Mouse (Mus musculus): ENCODE data around the gene Tas2r126.

DNA sequence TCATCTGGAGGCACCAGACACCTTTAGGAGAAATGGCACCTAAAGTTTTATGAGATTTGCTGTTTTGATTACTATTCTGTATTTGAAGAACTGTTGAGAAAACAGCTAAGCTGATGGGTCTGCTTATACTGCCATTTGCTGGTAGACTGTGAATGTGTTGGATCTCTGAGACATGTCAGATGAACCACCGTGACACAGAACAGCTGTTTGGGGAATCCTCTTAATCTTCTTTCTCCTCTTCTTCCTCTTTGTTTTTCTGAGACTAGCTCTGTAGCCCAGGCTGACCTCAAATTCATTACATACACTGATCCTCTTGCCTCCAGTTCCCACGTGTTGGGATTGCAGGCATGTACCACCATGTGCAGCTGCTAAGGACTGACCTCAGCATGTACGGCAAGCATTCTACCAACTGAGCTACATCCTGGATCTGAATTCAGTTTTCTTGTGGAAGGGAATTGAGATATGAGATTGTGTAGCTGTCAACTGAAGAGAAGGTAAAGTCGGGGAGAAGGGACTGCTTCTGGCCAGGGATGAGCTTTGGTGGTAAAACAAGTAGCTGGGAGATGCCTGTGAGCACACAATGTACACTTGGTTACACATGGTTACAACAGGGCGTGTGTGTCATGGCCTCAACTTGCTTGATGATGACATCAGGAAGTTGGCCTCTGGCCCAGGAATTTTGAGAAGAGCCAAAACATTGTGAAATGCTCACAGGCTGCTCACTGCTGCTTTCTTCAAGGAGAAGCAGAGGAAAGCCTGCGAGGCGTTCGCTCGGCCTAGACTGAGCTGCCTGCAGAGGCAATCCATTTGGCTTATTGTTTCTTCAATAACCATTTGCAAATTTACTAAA is 38.1 kb upstream of the Tas2r126 start:
- TF ChIP-seq POLR2A (IDR thresholded peaks at IDR 0.05; ENCODE audit: low read depth, low read length) (no peak), CTCF (IDR thresholded peaks at IDR 0.05; ENCODE audit: extremely low read depth, insufficient read length, insufficient replicate concordance, low read depth, low read length) (no peak)
